Mouse (Mus musculus) lung, postnatal 0 days (tissue): ENCODE data around the gene Irf6.

Source experiments
- CTCF ChIP-seq: IDR thresholded peaks from 2 replicates; pipeline ENCODE4 v1.5.1; 2016; ENCODE audit warnings: antibody characterized with exemption, mild to moderate bottlenecking
- EP300 ChIP-seq: IDR thresholded peaks from 2 replicates; pipeline ENCODE4 v1.6.1; 2016; ENCODE audit warnings: antibody characterized with exemption, mild to moderate bottlenecking, control low read depth

DNA sequence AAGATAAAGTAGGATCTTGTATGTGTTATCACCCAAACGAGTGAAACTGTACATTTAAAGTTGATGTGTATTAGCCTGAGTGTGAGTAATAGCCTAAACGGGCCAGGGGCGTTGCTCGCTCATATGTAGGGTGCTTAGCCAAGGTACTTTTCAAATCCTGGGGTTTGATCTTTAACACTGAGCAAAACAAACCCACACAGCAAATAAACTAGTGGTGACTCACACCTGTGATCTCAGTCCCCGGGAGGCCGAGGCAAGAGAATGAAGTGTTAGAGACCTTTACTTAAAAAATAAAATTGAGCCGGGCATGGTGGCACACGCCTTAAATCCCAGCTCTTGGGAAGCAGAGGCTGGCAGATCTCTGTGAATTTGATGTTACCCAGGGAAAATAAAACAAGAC, 22.1 kb upstream of the Irf6 start:
- TF ChIP-seq CTCF (no peak), EP300 (no peak)
